16 mouse cellular contexts compared by ENCODE assay signal in genomic region chr17:12412891-12413237, GRCm38 (mm10). TPM values are rescaled to one million over a fixed set of nuclear protein-coding genes. Genes with fewer than 3 reads are reported as not detected.
DNase-seq lines count a peak whose midpoint lies in the region; ATAC-seq and TF ChIP-seq lines count a peak whose summit lies in the region.
"Had no signal": no experiment of that assay in that cellular context is flagged by ENCODE, and none has a peak within 500 bp of the region (broad histone marks: within the 10 kb centered on the region; RNA-seq: fewer than 3 reads in every experiment).

No protein-coding gene starts in this region.

- ATAC-seq in heart, embryonic 15.5 days (replicated peaks; ENCODE audit: insufficient number of reproducible peaks, insufficient read depth, low FRiP score, low read depth) = no peak
- ATAC-seq in liver, embryonic 16.5 days (ENCODE audit: low read depth) = 0 out of 2 replicates have a peak, but pooled peaks have one; percentile 16
- ATAC-seq in intestine, postnatal 0 days = peak; percentile 48; the same call in 1 of the 2 replicates
- no peak for ATAC-seq in limb, embryonic 12.5 days (ENCODE audit: insufficient number of reproducible peaks, insufficient read depth, low FRiP score, low TSS enrichment, low read depth)
- ATAC-seq: forebrain, embryonic 16.5 days; midbrain, embryonic 16.5 days had no signal

- no peak overlapping the region for H3K4me2 ChIP-seq in heart, embryonic 15.5 days
- H3K4me2 ChIP-seq in liver, embryonic 16.5 days (ENCODE audit: low read depth, low read length) = no peak overlapping the region
- no peak overlapping the region for H3K4me2 ChIP-seq in intestine, postnatal 0 days (replicated peaks; ENCODE audit: low read depth)
- no peak overlapping the region for H3K4me2 ChIP-seq in limb, embryonic 12.5 days
- H3K4me2 ChIP-seq: liver, embryonic 13.5 days had no signal

- H3K4me3 ChIP-seq in heart, embryonic 15.5 days = no peak overlapping the region
- no peak overlapping the region for H3K4me3 ChIP-seq in liver, embryonic 16.5 days (ENCODE audit: low read depth, low read length)
- H3K4me3 ChIP-seq in intestine, postnatal 0 days (ENCODE audit: low read depth, low read length) = no peak overlapping the region
- no peak overlapping the region for H3K4me3 ChIP-seq in limb, embryonic 12.5 days (replicated peaks)
- H3K4me3 ChIP-seq: left cerebral cortex, adult 2 months; liver, embryonic 13.5 days had no signal

- no peak overlapping the region for H3K9ac ChIP-seq in heart, embryonic 15.5 days
- H3K9ac ChIP-seq in liver, embryonic 16.5 days (ENCODE audit: low read depth, low read length) = no peak overlapping the region
- no peak overlapping the region for H3K9ac ChIP-seq in intestine, postnatal 0 days (ENCODE audit: low read depth, low read length)
- no peak overlapping the region for H3K9ac ChIP-seq in limb, embryonic 12.5 days (replicated peaks)
- H3K9ac ChIP-seq: liver, embryonic 13.5 days had no signal

- H3K36me3 ChIP-seq in heart, embryonic 15.5 days = no peaks in the 10 kb centered on the region
- no peaks in the 10 kb centered on the region for H3K36me3 ChIP-seq in liver, embryonic 16.5 days (ENCODE audit: control insufficient read depth, insufficient read depth)
- no peaks in the 10 kb centered on the region for H3K36me3 ChIP-seq in intestine, postnatal 0 days (ENCODE audit: control insufficient read depth, insufficient read depth)
- H3K36me3 ChIP-seq in limb, embryonic 12.5 days = no peaks in the 10 kb centered on the region
- H3K36me3 ChIP-seq: liver, embryonic 13.5 days had no signal

- WGBS in heart, embryonic 15.5 days = 68% methylated on average over 3 of the region's 3 CpGs
- WGBS in liver, embryonic 16.5 days (ENCODE audit: insufficient replicate concordance) = 48% methylated on average over 3 of the region's 3 CpGs
- 41% methylated on average over 3 of the region's 3 CpGs for WGBS in intestine, postnatal 0 days
- WGBS in limb, embryonic 12.5 days = 58% methylated on average over 3 of the region's 3 CpGs

- no peaks in the 10 kb centered on the region for H3K27me3 ChIP-seq in heart, embryonic 15.5 days
- no peaks in the 10 kb centered on the region for H3K27me3 ChIP-seq in liver, embryonic 16.5 days (ENCODE audit: control insufficient read depth, insufficient read depth, low read depth, low read length)
- no peaks in the 10 kb centered on the region for H3K27me3 ChIP-seq in intestine, postnatal 0 days (replicated peaks; ENCODE audit: control insufficient read depth, insufficient read depth, low read length)
- H3K27me3 ChIP-seq in limb, embryonic 12.5 days = no peaks in the 10 kb centered on the region
- H3K27me3 ChIP-seq: liver, embryonic 13.5 days had no signal

- H3K27ac ChIP-seq in heart, embryonic 15.5 days = peak overlapping the region; percentile 31
- no peak overlapping the region for H3K27ac ChIP-seq in liver, embryonic 16.5 days (ENCODE audit: low read length)
- no peak overlapping the region for H3K27ac ChIP-seq in intestine, postnatal 0 days (ENCODE audit: low read depth, low read length)
- H3K27ac ChIP-seq in limb, embryonic 12.5 days = peak overlapping the region; percentile 68; the same call in 1 of the 2 replicates
- H3K27ac ChIP-seq: left cerebral cortex, adult 2 months; liver, embryonic 13.5 days had no signal

- no peak for DNase-seq in heart, adult 18-20 months
- no peak for DNase-seq in liver
- no peak for DNase-seq in MN1 (ENCODE audit: low spot score)
- DNase-seq: cerebellum, postnatal 14 days; gastrocnemius, postnatal 10 days; liver, embryonic 13.5 days; right cerebral cortex, postnatal 25 days had no signal

- H3K4me1 ChIP-seq in heart, embryonic 15.5 days (replicated peaks) = peaks cover 21% of the 10 kb centered on the region
- H3K4me1 ChIP-seq in liver, embryonic 16.5 days (ENCODE audit: control insufficient read depth, low read depth, low read length) = peaks cover 2% of the 10 kb centered on the region; the same call in 1 of the 2 replicates
- H3K4me1 ChIP-seq in intestine, postnatal 0 days (replicated peaks; ENCODE audit: control insufficient read depth, insufficient read depth, low read length) = no peaks in the 10 kb centered on the region
- peaks cover 44% of the 10 kb centered on the region for H3K4me1 ChIP-seq in limb, embryonic 12.5 days (replicated peaks)

- no peak for TF ChIP-seq CTCF in intestine, postnatal 0 days (IDR thresholded peaks at IDR 0.05; ENCODE audit: low read depth)

- no peaks in the 10 kb centered on the region for H3K9me3 ChIP-seq in heart, embryonic 15.5 days (replicated peaks)
- H3K9me3 ChIP-seq in liver, embryonic 16.5 days (replicated peaks; ENCODE audit: control insufficient read depth, low read length) = no peaks in the 10 kb centered on the region
- no peaks in the 10 kb centered on the region for H3K9me3 ChIP-seq in intestine, postnatal 0 days (ENCODE audit: control insufficient read depth)
- H3K9me3 ChIP-seq in limb, embryonic 12.5 days = no peaks in the 10 kb centered on the region
- H3K9me3 ChIP-seq: liver, embryonic 13.5 days had no signal

RNA-seq across cellular contexts. Expression of gene Plg, which starts 34.5 kb away (rescaled TPM):
- 0.16 and 2.0 TPM in 2 replicates for polyA plus RNA-seq in heart, embryonic 15.5 days (2015; fragmentation: Nextera tagmentation; extraction: Ambion mirVana)
- total RNA-seq in heart, adult 18-20 months (2021) = not detected
- 472 and 552 TPM in 2 replicates for polyA plus RNA-seq in liver, embryonic 16.5 days (2015; fragmentation: Nextera tagmentation; extraction: Ambion mirVana)
- 0.10 and 0.13 TPM in 2 replicates for polyA plus RNA-seq in intestine, postnatal 0 days (2015; fragmentation: Nextera tagmentation; extraction: Ambion mirVana)
- 0.10 TPM in 1 of 2 replicates, not detected in the other for polyA plus RNA-seq in limb, embryonic 12.5 days (2016; fragmentation: Nextera tagmentation; extraction: Ambion mirVana)
- total RNA-seq: hematopoietic stem cell, adult 5-6 weeks had no signal
- polyA plus RNA-seq: midbrain, embryonic 16.5 days; neural tube, embryonic 11.5 days had no signal

Comparison
In these comparisons a context has a peak if more than half of its experiments do, and no peak if none do; other contexts are left out.
1. ATAC-seq: peak in liver, embryonic 16.5 days (single experiment) and intestine, postnatal 0 days (single experiment); none in heart, embryonic 15.5 days (single experiment) and limb, embryonic 12.5 days (single experiment).
2. H3K27ac ChIP-seq: peak in heart, embryonic 15.5 days (single experiment) and limb, embryonic 12.5 days (single experiment); none in liver, embryonic 16.5 days (single experiment) and intestine, postnatal 0 days (single experiment).
3. RNA of gene Plg, which starts 34.5 kb away (polyA plus RNA-seq): 472 to 552 TPM in liver, embryonic 16.5 days; 0.16 to 2.0 TPM in heart, embryonic 15.5 days, 0.10 to 0.13 TPM in intestine, postnatal 0 days and 0.10 TPM in limb, embryonic 12.5 days; every median in the first group is over 100 times any median in the second.